Mouse (Mus musculus) myocyte (in vitro differentiated cells): Measurements from ENCODE around the gene Slc25a19. TPM values are rescaled to one million over a fixed set of nuclear protein-coding genes. Genes with fewer than 3 reads are reported as not detected.

ENCODE experiments used
- H3K27me3 ChIP-seq: one replicate; pipeline ENCODE4 v1.6.1; 2011; ENCODE audit not compliant: control insufficient read depth, insufficient read depth, insufficient read length
- H3K36me3 ChIP-seq: one replicate; pipeline ENCODE4 v1.6.1; 2011; ENCODE audit not compliant: control insufficient read depth, insufficient read depth
- H3K4me2 ChIP-seq: one replicate; pipeline ENCODE4 v1.6.1; 2011; ENCODE audit warnings: low read depth, control low read depth
- H3K4me3 ChIP-seq: one replicate; pipeline ENCODE4 v1.5.1; 2011; ENCODE audit warnings: mild to moderate bottlenecking, control low read depth, moderate library complexity
- H3K79me2 ChIP-seq: one replicate; pipeline ENCODE4 v1.6.1; 2011; ENCODE audit not compliant: control insufficient read depth, insufficient read depth
- H3ac ChIP-seq: one replicate; pipeline ENCODE4 v1.6.1; 2011; ENCODE audit not compliant: control insufficient read depth, insufficient read length
- CEBPB ChIP-seq: IDR thresholded peaks from 2 replicates; pipeline ENCODE4 v1.6.1; 2011; ENCODE audit warnings: mild to moderate bottlenecking, moderate library complexity; ENCODE audit not compliant: poor library complexity, insufficient read depth, severe bottlenecking
- E2F4 ChIP-seq: IDR thresholded peaks from one replicate; pipeline ENCODE4 v1.6.1; 2011; ENCODE audit warnings: mild to moderate bottlenecking, control low read depth, moderate library complexity; ENCODE audit not compliant: insufficient read depth
- MAX ChIP-seq: IDR thresholded peaks from one replicate; pipeline ENCODE4 v1.6.1; 2011; ENCODE audit warnings: low read depth, mild to moderate bottlenecking, control low read depth
- MYOD1 ChIP-seq, 3 experiments: IDR thresholded peaks; one replicate each; pipeline ENCODE4 v1.6.1; 2011; ENCODE audit warnings: control low read depth in 2 of 3, low read depth in 2 of 3, mild to moderate bottlenecking in 2 of 3, moderate library complexity in 1 of 3; ENCODE audit not compliant: insufficient read length in 2 of 3, control insufficient read depth in 1 of 3
- MYOG ChIP-seq, 3 experiments: IDR thresholded peaks; one replicate each; pipeline ENCODE4 v1.6.1; 2011; ENCODE audit warnings: control low read depth in 2 of 3, low read depth in 2 of 3, mild to moderate bottlenecking in 2 of 3; ENCODE audit not compliant: insufficient read length in 2 of 3, control insufficient read depth in 1 of 3, insufficient read depth in 1 of 3
- POLR2A ChIP-seq: IDR thresholded peaks from one replicate; pipeline ENCODE4 v1.6.1; 2011; ENCODE audit warnings: low read depth, mild to moderate bottlenecking, control low read depth, moderate library complexity; ENCODE audit not compliant: insufficient read length
- POLR2AphosphoS2 ChIP-seq: IDR thresholded peaks from one replicate; pipeline ENCODE4 v1.6.1; 2011; ENCODE audit warnings: low read depth, control low read depth; ENCODE audit not compliant: insufficient read length
- REST ChIP-seq: IDR thresholded peaks from one replicate; pipeline ENCODE4 v1.6.1; 2011; ENCODE audit warnings: mild to moderate bottlenecking, control low read depth, moderate library complexity; ENCODE audit not compliant: insufficient read depth, insufficient read length
- SRF ChIP-seq: IDR thresholded peaks from one replicate; pipeline ENCODE4 v1.6.1; 2011; ENCODE audit warnings: low read depth; ENCODE audit not compliant: control insufficient read depth, insufficient read length
- TCF12 ChIP-seq: IDR thresholded peaks from one replicate; pipeline ENCODE4 v1.6.1; 2011; ENCODE audit warnings: mild to moderate bottlenecking, control low read depth; ENCODE audit not compliant: poor library complexity, insufficient read depth, severe bottlenecking
- TCF3 ChIP-seq: IDR thresholded peaks from one replicate; pipeline ENCODE4 v1.6.1; 2011; ENCODE audit warnings: low read depth, control low read depth; ENCODE audit not compliant: insufficient read length
- USF1 ChIP-seq: IDR thresholded peaks from one replicate; pipeline ENCODE4 v1.6.1; 2011; ENCODE audit warnings: low read depth, mild to moderate bottlenecking, control low read depth, moderate library complexity
- polyA plus RNA-seq: library from polyadenylated mRNA; unstranded; fragments of >200 nt; fragmentation: generic; extraction: Trizol; gene quantifications from one replicate; pipeline ENCODE4 v1.2.1, GENCODE M21; 2012; ENCODE audit warnings: missing spikeins

Gene Slc25a19
- polyA plus RNA-seq, 1 experiment = 13.9 TPM

- no peaks in the 10 kb centered on the region for H3K27me3 ChIP-seq
- TF ChIP-seq POLR2AphosphoS2 (no peak), MAX (no peak), MYOG (IDR thresholded peaks at IDR 0.05; ENCODE audit: control insufficient read depth in 1 of 3, insufficient read depth in 1 of 3, insufficient read length in 2 of 3, low read depth in 2 of 3) (no peak), SRF (no peak), MYOD1 (IDR thresholded peaks at IDR 0.05; ENCODE audit: control insufficient read depth in 1 of 3, insufficient read length in 2 of 3, low read depth in 2 of 3) (no peak), CEBPB (no peak), TCF12 (no peak), USF1 (no peak), E2F4 (no peak), REST (no peak), TCF3 (no peak), POLR2A (no peak)
- no peak overlapping the region for H3K4me2 ChIP-seq
- H3ac ChIP-seq = no peak overlapping the region
- H3K36me3 ChIP-seq = peaks cover 7% of the 10 kb centered on the region
- H3K4me3 ChIP-seq = no peak overlapping the region
- peaks cover 78% of the 10 kb centered on the region for H3K79me2 ChIP-seq
These were observed 45.6 kb upstream of the Slc25a19 start for GRCm38 (mm10) chr11:115673471-115674234.

- TF ChIP-seq TCF12 (no peak), USF1 (no peak), MYOD1 (IDR thresholded peaks at IDR 0.05; ENCODE audit: control insufficient read depth in 1 of 3, insufficient read length in 2 of 3, low read depth in 2 of 3) (no peak), MAX (no peak), SRF (no peak), E2F4 (no peak), REST (no peak), MYOG (IDR thresholded peaks at IDR 0.05; ENCODE audit: control insufficient read depth in 1 of 3, insufficient read depth in 1 of 3, insufficient read length in 2 of 3, low read depth in 2 of 3) (no peak), POLR2A (no peak), POLR2AphosphoS2 (no peak), TCF3 (no peak), CEBPB (no peak)
- H3K4me3 ChIP-seq = no peak overlapping the region
- peaks cover 79% of the 10 kb centered on the region for H3K79me2 ChIP-seq
- H3ac ChIP-seq = no peak overlapping the region
- H3K36me3 ChIP-seq = peaks cover 7% of the 10 kb centered on the region
- no peaks in the 10 kb centered on the region for H3K27me3 ChIP-seq
- no peak overlapping the region for H3K4me2 ChIP-seq
These were observed 44.3 kb upstream of the Slc25a19 start for GRCm38 (mm10) chr11:115672226-115672987.

- no peaks in the 10 kb centered on the region for H3K36me3 ChIP-seq
- H3K79me2 ChIP-seq = peaks cover 75% of the 10 kb centered on the region
- no peak overlapping the region for H3K4me3 ChIP-seq
- TF ChIP-seq MYOD1 (IDR thresholded peaks at IDR 0.05; ENCODE audit: control insufficient read depth in 1 of 3, insufficient read length in 2 of 3, low read depth in 2 of 3) = no peak
- no peak for TF ChIP-seq E2F4
- TF ChIP-seq MAX = no peak
- no peak for TF ChIP-seq USF1
- TF ChIP-seq MYOG (IDR thresholded peaks at IDR 0.05; ENCODE audit: control insufficient read depth in 1 of 3, insufficient read depth in 1 of 3, insufficient read length in 2 of 3, low read depth in 2 of 3) = peak in 1 of 3 experiments; percentile 23
- no peak for TF ChIP-seq POLR2A
- TF ChIP-seq CEBPB = no peak
- no peak overlapping the region for H3ac ChIP-seq
- no peaks in the 10 kb centered on the region for H3K27me3 ChIP-seq
- H3K4me2 ChIP-seq = peak overlapping the region; percentile 16
These were observed 42.5 kb upstream of the Slc25a19 start for GRCm38 (mm10) chr11:115670451-115671050.

GRCm38 (mm10) chr11:115663676-115664335 lies 35.7 kb upstream of the Slc25a19 start:
- Histone ChIP-seq H3K27me3 (no peaks in the 10 kb centered on the region), H3K36me3 (no peaks in the 10 kb centered on the region), H3K79me2 (peaks cover 60% of the 10 kb centered on the region), H3K4me2 (no peak overlapping the region), H3ac (no peak overlapping the region), H3K4me3 (no peak overlapping the region)
- no peak for TF ChIP-seq TCF12
- no peak for TF ChIP-seq POLR2AphosphoS2
- TF ChIP-seq POLR2A = no peak
- no peak for TF ChIP-seq REST
- no peak for TF ChIP-seq E2F4
- no peak for TF ChIP-seq CEBPB
- TF ChIP-seq MYOD1 (IDR thresholded peaks at IDR 0.05; ENCODE audit: control insufficient read depth in 1 of 3, insufficient read length in 2 of 3, low read depth in 2 of 3) = no peak
- no peak for TF ChIP-seq MAX
- no peak for TF ChIP-seq TCF3
- no peak for TF ChIP-seq MYOG (IDR thresholded peaks at IDR 0.05; ENCODE audit: control insufficient read depth in 1 of 3, insufficient read depth in 1 of 3, insufficient read length in 2 of 3, low read depth in 2 of 3)
- TF ChIP-seq USF1 = no peak
- TF ChIP-seq SRF = no peak
